Mouse (Mus musculus): ENCODE results near the gene Hspd1. TPM values are rescaled to one million over a fixed set of nuclear protein-coding genes. Genes with fewer than 3 reads are reported as not detected.
"Not testable (repeated sequence)": the region's sequence is repeated elsewhere in the genome, so short reads cannot be mapped to it uniquely, and the experiment has no call there.

Gene Hspd1
- polyA plus RNA-seq (2012; rRNA removed), result 35.0 and 39.5 TPM in 2 replicates

DNA sequence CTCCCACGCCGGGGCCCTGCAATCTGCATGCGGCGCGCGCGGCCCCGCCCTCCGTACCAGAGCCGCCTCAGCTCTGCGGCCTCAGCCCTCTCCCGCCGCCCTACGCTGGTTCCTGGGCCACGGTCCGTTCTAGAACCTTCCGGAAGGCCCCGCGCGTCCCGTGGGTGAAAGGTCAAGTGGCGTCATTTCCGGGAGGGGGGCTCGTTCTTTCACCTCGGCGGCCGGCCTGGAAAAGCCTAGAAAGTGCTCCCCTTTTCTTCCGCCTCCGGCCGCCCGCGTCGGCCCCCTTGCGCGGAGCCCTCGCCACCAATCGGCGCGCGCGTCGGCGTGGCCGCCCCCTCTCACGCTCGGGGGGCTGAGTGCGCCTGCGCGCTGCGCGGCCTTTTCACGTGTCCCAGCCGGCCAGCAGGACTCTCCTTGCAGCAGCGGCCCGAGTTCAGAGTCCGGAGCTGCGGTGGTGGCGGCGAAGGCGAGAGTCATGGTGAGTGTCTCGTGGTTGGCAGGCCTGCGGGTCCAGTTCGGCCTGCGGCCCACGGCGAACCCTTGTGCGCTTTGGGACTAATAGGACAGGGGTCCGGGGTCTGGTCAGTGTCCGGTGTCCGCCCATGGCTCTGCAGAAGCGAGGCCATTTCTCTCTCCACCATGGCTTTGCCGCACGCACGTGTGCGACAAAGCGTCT, at the start of gene Hspd1, which contains the start of gene Hspe1:
Gene Hspd1 (minus strand): TSS at position 312 of the 679 bp plus-strand sequence.
Gene Hspe1 (plus strand): TSS at position 201 of the 679 bp plus-strand sequence.
- DNase-seq (ENCODE audit: low read depth), result no peak

- no peak for DNase-seq (ENCODE audit: low read depth)
These were observed 47.8 kb upstream of the Hspd1 start for GRCm38 (mm10) chr1:55135846-55136245.

GRCm38 (mm10) chr1:55134301-55134700, 46.3 kb upstream of the Hspd1 start:
- DNase-seq (ENCODE audit: low read depth), result no peak

DNA sequence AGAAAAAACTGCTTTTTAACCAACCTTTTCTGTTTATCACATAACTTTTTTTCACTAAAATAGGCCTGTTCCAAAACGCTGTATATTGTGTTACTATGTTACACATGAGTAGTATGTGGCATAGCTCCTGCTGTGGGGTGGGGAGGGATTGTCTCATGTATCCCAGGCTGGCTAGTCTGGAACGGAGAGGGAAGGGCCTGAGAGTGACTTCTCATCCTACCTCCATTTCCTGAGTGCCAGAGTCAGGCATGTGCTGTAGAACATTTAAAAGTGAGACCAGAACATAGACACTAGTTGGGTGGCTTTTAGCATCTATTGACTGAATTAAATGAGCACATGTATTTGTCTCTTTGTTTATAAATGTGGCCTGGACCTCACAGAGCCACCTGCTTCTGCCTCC, 45.1 kb upstream of the Hspd1 start:
- DNase-seq (ENCODE audit: low read depth), result no peak

DNA sequence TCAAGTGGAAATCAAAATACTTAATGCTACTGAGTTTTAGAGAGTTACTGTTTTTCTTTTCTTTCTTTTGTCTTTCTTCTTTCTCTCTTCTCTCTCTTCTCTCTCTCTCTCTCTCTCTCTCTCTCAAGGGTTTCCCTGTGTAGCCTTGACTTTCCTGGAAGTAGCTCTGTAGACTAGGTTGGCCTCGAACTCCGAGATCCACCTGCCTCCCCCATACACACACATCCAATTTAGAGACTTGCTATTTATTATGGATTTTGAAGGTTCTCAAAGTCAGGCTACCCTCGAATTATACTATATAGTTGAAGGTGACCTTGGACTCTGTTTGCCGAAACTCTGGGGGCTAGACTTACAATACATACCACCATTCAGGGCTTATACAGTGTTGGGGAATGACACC, 44.3 kb upstream of the Hspd1 start:
- DNase-seq (ENCODE audit: low read depth), result no peak

DNA sequence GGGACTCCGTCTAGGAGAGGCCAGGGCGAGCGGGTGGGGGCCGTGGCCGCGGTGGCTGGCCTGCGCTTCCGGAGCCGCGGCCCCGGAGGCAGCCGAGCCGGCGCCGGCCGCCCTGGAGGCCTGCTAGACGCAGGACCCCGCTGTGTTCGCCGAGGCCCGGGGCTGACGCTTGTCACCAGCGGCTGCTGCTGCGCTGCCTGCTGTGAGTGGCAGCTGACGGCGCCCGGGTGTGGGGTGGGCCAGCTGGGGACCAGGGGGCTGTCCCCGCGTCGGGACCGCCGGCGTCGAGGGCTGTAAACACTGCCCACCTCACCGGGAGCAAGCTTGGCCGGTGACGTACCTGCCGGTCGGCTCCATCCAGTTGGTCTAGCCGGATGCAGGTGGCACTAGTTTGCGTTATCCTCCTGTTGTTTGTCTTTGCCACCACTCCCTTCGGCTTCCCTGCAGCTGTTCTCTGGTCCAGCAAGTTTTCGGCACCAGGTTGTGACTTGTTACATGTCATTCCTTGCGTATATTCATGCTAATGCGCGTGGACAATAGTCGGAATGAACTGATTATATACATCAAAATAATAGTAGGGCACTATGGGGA, 43.5 kb upstream of the Hspd1 start:
- DNase-seq (ENCODE audit: low read depth), result peak; percentile 65

DNA sequence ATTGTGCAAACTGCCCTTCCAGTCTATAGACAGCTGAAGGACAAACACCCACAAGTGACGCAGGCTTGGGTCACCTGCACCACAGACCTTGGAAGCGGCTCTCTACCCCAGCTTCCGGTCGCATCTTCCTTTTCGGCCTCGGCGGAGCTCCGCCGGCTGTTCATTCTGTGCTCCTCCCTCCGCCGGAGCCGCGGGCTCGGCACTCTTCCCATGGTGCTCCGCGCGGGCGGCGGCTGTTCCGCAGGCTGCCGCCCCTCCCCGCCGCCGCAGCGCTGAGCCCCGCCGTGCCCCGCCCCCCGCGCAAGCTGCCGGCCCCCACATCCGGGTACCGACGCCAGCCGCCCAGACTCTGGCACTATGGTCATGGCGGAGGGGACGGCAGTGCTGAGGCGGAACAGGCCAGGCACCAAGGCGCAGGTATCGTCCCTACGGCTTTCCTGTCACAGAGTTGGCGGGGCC, 42.9 kb upstream of the Hspd1 start, which contains the start of gene Mob4:
Gene Mob4 (plus strand): TSS at position 289 of the 459 bp plus-strand sequence.
- DNase-seq (ENCODE audit: low read depth), result no peak

GRCm38 (mm10) chr1:55130190-55130916, 42.3 kb upstream of the Hspd1 start:
- no peak for DNase-seq (ENCODE audit: low read depth)

GRCm38 (mm10) chr1:55129716-55130115, 41.7 kb upstream of the Hspd1 start:
- no peak for DNase-seq (ENCODE audit: low read depth)

DNA sequence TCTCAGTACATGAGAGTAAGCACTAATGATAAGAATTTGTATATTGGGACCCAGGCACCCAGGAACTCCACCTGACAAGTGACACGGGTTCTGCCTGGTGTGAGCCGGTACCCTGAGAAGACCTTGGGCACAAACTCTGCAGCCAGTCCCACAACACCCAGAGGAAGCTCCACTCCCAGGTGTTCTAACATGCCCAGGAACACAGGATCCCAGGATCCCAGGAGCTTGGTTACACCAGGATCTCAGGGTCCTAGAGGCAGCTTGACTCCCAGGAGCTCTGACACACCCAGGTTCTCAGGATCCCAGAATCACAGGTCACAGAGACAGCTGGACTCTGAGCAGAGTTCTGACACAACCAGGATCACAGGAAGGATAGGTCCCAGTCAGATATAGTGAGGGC, 36.1 kb upstream of the Hspd1 start:
- not testable (repeated sequence) for DNase-seq (ENCODE audit: low read depth)

DNA sequence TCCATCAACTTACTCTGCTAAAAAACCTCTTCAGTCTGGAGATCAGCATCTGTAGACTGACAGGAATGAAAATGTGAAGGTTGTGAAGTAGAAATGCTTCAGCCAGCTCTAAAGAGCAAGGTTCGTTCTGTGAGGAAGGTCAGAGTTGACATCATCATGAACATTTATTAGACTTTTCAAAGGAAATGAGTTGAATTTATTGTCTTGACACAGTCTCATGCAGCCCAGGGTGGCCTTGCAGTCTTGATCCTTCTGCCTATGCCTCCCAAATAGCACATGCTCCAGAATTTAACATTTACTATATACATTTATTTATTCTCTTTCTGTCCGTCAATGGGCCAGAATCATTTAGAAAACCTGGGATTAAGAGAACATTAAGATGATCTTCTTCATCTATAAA, 35.5 kb upstream of the Hspd1 start:
- no peak for DNase-seq (ENCODE audit: low read depth)

DNA sequence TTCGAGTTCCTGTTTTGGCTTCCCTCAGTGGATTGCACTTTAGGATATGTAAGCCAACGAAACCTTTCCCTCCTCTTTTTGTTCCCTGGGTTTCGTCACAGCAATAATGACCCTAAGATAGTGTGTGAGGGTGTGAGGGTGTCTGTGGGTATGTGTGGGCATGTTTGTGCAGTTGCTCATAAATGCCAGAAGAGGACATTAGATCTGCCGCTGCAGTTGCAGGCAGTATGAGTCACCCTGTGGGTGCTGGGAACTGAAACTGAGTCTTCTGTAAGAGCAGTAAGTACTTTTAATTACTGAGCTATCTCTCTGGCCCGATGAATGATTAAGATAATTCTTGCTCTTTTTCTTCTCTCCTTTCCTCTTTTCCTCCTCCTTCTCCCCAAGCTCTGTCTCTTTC, 35.0 kb upstream of the Hspd1 start:
- no peak for DNase-seq (ENCODE audit: low read depth)

GRCm38 (mm10) chr1:55109066-55109766, 21.2 kb upstream of the Hspd1 start:
- DNase-seq (ENCODE audit: low read depth), result no peak

- peak; percentile 68 for DNase-seq (ENCODE audit: low read depth)
These were observed 20.4 kb upstream of the Hspd1 start for GRCm38 (mm10) chr1:55108473-55108872.

DNA sequence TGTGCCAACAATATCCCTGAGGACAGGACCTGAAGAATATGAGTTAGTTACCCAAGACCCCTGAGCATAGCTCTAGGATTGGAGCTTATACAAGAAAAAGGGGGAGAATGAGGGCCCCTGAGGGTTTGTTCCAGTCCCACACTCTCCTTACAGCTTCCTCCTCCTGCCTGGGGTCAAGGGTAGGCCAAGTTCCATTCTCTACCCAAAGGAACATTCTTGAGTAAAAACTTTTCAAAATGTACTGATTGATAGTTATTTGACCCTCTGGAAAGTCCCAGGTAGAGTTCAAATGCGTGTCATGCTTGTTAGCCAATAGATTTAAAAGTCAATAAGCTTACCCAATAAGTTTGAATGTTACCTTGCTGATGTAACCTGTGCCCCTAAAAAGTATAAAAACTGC, 19.6 kb upstream of the Hspd1 start:
- DNase-seq (ENCODE audit: low read depth), result no peak

DNA sequence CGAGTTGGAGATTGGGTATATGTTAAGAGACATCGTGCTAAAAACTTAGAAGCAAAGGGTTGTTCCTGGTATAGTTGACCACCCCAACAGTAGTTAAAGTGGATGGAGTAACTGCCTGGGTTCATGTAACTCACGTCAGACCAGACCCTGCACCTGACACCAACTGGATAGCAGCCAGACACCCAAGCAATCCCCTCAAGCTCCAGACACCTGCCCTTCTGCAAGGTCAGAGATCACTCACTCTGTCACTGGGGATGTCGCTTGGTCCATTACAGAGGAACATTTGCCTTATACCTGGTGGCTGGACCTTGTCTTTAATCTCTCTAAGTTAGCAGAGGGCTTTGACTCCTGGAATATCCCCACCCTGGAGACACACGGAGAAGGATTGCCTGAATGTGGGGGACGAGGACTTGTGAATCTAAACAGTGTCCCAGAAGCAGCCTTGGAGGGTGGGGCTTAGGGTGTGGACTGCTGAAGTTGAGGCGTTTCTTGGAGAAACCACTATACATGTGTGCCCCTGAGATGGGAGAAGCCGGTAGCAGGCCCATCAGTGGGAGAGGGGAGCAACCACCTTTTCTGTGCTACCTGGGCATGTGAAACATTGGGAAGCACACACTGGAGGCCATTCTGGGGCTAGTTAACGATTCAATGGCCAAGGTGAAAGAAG, 19.0 kb upstream of the Hspd1 start:
- no peak for DNase-seq (ENCODE audit: low read depth)

- DNase-seq (ENCODE audit: low read depth), result no peak
These were observed 4.4 kb upstream of the Hspd1 start for GRCm38 (mm10) chr1:55092469-55092868.

- DNase-seq (ENCODE audit: low read depth), result no peak
These were observed 4.0 kb upstream of the Hspd1 start for GRCm38 (mm10) chr1:55092056-55092455.

DNA sequence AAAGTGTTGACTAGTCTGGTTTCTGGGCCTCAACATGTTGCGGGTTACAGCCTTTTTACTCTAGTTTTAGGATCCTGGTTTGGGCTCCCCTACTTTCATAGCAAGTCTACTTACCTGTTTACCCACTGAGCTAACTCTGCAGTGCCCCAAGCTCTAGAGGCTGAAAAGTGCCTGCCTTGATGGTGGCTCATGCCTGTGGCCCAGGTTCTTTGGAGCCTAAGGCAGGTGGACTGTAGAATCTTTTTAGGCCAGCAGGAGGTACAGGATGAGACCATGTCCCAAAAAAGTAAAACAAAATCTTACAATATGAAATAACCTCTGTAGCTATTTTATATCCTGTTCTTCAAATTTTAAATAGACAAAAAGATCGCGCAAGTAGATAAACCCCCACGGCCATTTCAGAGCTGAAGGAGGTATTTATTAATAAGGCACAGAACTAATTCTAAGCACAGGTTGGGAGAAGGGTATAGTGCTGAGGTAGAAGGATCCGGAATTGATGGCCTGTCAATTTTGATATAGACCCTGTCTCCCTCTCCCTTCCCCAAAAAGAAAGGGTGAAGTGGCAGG, 1.5 kb upstream of the Hspd1 start:
- DNase-seq (ENCODE audit: low read depth), result no peak

GRCm38 (mm10) chr1:55088611-55089497, 811 bp upstream of the Hspd1 start:
- no peak for DNase-seq (ENCODE audit: low read depth)
